Mouse (Mus musculus) ES-E14 (cell line): ENCODE measurements around the gene Tgm6.

Experiments used
- CHD2 ChIP-seq: IDR thresholded peaks from 2 replicates; pipeline ENCODE4 v1.6.1; 2014; ENCODE audit warnings: mild to moderate bottlenecking, low read depth, low read length, inconsistent platforms
- HCFC1 ChIP-seq: IDR thresholded peaks from 2 replicates; pipeline ENCODE4 v1.6.1; 2012; ENCODE audit warnings: low read length, inconsistent platforms, borderline replicate concordance; ENCODE audit not compliant: insufficient read depth
- MAFK ChIP-seq: IDR thresholded peaks from 2 replicates; pipeline ENCODE4 v1.6.1; 2014; ENCODE audit warnings: mild to moderate bottlenecking, low read depth, low read length, inconsistent platforms; ENCODE audit not compliant: insufficient read depth
- ZC3H11A ChIP-seq: IDR thresholded peaks from 2 replicates; pipeline ENCODE4 v1.6.1; 2012; ENCODE audit warnings: low read depth, mild to moderate bottlenecking, inconsistent platforms, low read length, borderline replicate concordance
- ZNF384 ChIP-seq: IDR thresholded peaks from 2 replicates; pipeline ENCODE4 v1.6.1; 2012; ENCODE audit warnings: low read depth, low read length, inconsistent platforms

GRCm38 (mm10) chr2:130146089-130146668 lies 34.0 kb downstream of the Tgm6 start:
- TF ChIP-seq MAFK (no peak), CHD2 (no peak), HCFC1 (no peak), ZNF384 (no peak), ZC3H11A (no peak)
